Mouse (Mus musculus): ENCODE results near the gene Lrrc61. TPM values are rescaled to one million over a fixed set of nuclear protein-coding genes. Genes with fewer than 3 reads are reported as not detected.
"Not testable (repeated sequence)": the region's sequence is repeated elsewhere in the genome, so short reads cannot be mapped to it uniquely, and the experiment has no call there.

Lrrc61 gene
- 10 to 100 TPM; 42.8 to 43.5 TPM for total RNA-seq (2021)
- long read RNA-seq, experiment 1, partial matches to known transcripts, result 1 of 17 reads
- long read RNA-seq, experiment 1, other reads (novel, unspliced or antisense), result 9 of 17 reads
- long read RNA-seq, experiment 2, transcript Lrrc61-205 (3 exons, 666 nt), result minor isoform, 5 of 44 reads
- long read RNA-seq, experiment 2, transcript Lrrc61-202 (3 exons, 2,913 nt), result major isoform, 6 of 44 reads
- long read RNA-seq, experiment 2, transcript Lrrc61-201 (2 exons, 2,674 nt), result minor isoform, 5 of 44 reads
- long read RNA-seq, experiment 2, partial matches to known transcripts, result 20 of 44 reads
- long read RNA-seq, experiment 2, other reads (novel, unspliced or antisense), result 1 of 44 reads

GRCm38 (mm10) chr6:48554280-48555103 is at the start of gene Lrrc61:
Gene Lrrc61 (plus strand): TSS chr6:48554796.
- peak; percentile 93 to 97 for DNase-seq (ENCODE audit: low spot score in 2 of 2)

DNA sequence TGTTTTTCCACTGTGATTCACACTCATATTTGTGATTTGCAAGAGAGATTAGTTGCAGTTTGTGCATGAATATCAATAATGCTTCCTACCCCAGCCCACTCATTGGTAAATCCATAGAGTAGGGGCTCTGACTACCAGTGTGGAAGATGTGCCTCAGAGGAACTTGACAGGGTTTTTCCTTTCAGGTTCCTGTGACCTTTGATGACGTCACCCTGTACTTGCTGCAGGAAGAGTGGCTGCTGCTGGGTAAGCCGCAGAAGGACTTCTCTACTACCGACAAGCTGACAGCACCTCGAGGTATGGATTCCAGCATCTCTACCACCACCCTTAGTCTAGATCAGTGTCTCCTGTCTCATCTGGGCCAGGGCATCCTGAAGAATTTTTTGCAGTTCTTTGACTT is 46.5 kb upstream of the Lrrc61 start:
- DNase-seq (ENCODE audit: low spot score in 2 of 2), result no peak

DNA sequence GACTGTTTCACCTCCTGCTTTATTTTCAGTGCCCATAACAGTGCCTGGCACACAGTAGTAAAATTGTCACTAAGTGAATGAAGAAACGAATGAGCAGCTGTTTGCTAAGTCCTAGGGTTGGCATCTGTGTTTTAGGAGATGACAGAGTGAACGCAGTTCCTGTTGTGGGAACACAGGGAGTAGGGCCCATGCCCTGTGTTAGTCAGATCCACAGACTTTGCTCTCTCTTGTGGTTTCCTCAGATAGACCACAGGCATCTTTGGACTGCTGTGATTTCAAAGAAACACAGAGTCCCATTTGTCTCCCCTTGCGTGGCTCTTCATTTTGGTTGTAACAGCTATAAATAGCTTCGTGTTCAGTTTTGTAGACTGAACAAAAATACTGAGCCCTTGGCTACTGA is 44.2 kb upstream of the Lrrc61 start:
- DNase-seq (ENCODE audit: low spot score in 2 of 2), result no peak

DNA sequence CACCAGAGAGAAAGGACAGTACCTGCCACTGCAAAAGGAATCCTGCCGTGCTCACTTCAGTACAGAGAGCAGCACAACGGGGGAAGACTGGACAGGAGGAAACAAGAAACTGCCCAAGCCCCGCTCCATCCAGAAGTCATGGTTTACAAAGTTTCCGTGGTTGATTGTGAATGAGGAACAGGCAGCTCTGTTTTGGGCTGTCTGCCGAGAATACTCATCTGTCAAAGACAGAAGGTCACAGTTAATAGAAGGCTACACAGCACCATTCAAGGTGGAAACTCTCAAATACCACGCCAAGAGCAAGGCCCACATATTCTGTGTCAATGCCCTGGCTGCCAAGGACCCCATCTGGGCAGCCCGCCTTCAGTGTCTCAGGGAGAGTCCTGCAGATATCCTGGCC is 42.7 kb upstream of the Lrrc61 start:
- DNase-seq (ENCODE audit: low spot score in 2 of 2), result no peak

- not testable (repeated sequence) for DNase-seq (ENCODE audit: low spot score in 2 of 2)
These were observed 29.7 kb upstream of the Lrrc61 start for GRCm38 (mm10) chr6:48524882-48525281.

- DNase-seq (ENCODE audit: low spot score in 2 of 2), result no peak
These were observed 26.7 kb upstream of the Lrrc61 start for GRCm38 (mm10) chr6:48527901-48528300.

- no peak for DNase-seq (ENCODE audit: low spot score in 2 of 2)
These were observed 25.3 kb upstream of the Lrrc61 start for GRCm38 (mm10) chr6:48529261-48529660.

DNA sequence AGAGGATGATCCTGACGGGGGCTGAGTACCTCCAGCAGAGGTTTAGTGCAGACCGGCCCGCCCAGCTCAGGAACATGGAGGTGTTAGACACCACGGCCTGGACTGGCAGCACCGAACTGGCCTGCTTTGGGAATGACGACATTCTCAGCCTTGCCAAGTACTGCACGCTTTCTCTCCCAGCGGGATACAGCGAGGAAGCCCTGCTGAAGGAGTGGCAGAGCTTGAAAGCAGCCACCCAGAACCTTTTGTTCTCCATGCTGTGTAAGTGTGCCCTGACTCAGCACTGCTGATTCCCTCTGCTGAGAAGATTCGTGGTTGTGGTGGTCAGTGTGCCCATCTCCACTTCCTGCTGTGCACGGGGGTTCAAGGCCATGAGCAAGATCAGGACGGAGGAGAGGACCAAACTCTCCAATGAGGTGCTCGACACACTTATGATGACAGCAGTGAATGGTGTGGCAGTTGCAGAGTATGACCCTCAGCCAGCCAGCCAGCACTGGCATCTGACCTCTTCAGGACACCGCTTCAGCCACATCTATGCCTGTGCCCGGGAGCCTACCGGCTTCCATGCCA is 24.6 kb upstream of the Lrrc61 start:
- no peak for DNase-seq (ENCODE audit: low spot score in 2 of 2)

DNA sequence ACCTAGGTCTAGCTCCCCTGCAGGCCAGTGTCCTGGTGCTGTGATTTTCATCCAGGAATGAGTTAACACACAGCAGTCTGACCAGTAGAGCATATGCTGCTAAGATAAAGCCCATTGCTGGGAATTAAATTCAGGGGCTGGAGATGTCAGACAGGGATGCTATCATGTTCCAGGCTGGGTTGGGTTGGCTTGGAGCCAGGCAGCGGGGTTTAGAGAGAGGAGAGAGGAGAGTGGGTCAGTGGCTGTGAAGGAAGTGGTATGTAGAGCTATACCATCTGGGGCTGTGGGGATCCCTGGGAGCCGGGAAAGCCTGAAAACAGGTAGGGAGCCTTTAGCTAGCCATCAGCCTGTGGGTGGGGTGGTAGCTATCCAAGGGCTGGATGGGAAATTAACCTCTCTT is 23.7 kb upstream of the Lrrc61 start:
- no peak for DNase-seq (ENCODE audit: low spot score in 2 of 2)

- DNase-seq (ENCODE audit: low spot score in 2 of 2), result no peak
These were observed 21.1 kb upstream of the Lrrc61 start for GRCm38 (mm10) chr6:48533475-48533874.

DNA sequence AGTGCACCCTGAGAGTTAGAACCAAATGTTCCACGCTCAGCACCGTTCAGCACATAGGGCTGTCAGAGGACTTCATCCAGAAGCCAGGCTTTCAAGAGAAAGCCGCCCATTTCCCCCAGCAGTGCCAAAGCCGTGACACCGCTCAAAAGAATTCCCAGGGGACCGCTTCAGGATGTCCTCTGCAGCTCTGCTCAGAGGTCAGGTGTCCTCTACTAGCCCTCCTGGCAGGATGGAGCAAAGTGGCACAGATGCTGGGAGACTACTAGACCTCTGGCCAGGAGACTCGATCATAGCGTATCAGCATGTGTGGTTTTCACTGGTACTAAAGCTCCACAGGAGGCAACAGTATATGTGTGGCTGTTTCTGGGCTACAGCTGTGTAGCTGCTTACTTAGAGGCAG is 19.7 kb upstream of the Lrrc61 start:
- DNase-seq (ENCODE audit: low spot score in 2 of 2), result no peak

- DNase-seq (ENCODE audit: low spot score in 2 of 2), result no peak
These were observed 18.5 kb upstream of the Lrrc61 start for GRCm38 (mm10) chr6:48536091-48536490.

- DNase-seq (ENCODE audit: low spot score in 2 of 2), result peak in 1 of 2 experiments; percentile 62
These were observed 17.3 kb upstream of the Lrrc61 start, which contains the start of gene Atp6v0e2 for GRCm38 (mm10) chr6:48537105-48537954. Gene Atp6v0e2 (plus strand): TSS chr6:48537615.

- DNase-seq (ENCODE audit: low spot score in 2 of 2), result peak in 1 of 2 experiments; percentile 58
These were observed 15.5 kb upstream of the Lrrc61 start for GRCm38 (mm10) chr6:48538841-48539737.

DNA sequence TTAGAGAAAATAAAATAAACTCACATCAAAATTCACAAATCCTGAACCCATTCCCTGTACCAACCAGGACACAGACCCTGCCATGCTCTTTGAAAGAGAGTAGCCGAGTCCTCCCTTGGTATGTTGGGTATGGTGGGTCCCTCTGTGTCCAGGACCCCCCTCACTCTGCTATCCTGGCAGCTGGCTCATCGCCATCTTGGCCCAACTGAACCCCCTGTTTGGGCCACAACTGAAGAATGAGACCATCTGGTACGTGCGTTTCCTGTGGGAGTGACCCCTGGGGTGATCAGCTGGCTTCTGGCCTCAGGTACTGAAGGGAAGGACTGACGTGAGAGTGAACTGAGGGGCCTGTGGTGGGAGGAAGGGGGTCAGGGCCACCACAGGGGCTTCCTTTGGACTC is 14.7 kb upstream of the Lrrc61 start:
- no peak for DNase-seq (ENCODE audit: low spot score in 2 of 2)

- no peak for DNase-seq (ENCODE audit: low spot score in 2 of 2)
These were observed 13.9 kb upstream of the Lrrc61 start for GRCm38 (mm10) chr6:48540721-48541120.

GRCm38 (mm10) chr6:48541560-48542450 is 12.8 kb upstream of the Lrrc61 start:
- peak in 1 of 2 experiments; percentile 39 for DNase-seq (ENCODE audit: low spot score in 2 of 2)

- DNase-seq (ENCODE audit: low spot score in 2 of 2), result no peak
These were observed 12.0 kb upstream of the Lrrc61 start for GRCm38 (mm10) chr6:48542631-48543030.

DNA sequence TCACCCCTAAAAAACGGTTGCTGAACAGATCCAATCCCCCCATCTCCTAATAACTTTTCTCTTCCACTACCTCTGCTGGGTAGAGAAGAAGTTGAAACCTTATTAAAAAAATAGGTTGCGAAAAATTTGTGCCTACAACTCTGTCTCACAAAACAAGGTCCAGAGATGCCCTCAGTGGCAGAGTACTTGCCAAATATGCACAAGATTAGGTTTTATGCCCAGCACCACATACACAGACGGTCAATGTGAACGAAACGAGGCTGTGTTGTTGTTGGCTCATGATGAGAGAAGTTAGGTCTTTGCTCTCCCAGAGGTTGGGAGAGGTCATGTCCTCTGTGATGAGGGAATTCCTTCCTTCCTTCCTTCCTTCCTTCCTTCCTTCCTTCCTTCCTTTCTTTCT is 9.3 kb upstream of the Lrrc61 start:
- DNase-seq (ENCODE audit: low spot score in 2 of 2), result no peak

Data from adrenal gland, postnatal 4 days (tissue).